ENCODE assay signal across 11 mouse cellular contexts in the genomic region with DNA sequence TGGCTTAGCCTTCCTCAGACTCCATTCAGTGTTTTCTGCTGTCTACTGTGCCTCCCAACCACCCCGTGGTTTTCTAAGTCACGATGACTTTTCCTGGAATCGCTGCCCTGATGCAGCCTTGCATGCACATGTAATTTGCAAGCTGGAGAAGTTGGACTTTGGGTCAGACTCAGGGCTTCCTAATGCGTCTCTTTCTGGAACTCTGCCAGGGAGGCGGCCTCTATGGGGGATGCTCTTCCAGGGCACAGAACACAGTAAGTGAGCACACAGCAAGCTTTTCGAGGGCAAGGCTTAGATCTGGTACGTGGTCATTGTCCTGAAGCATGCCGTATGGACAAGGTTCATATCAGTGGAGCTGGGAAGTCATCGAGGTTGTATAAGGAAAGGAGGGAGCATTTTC. TPM values are rescaled to one million over a fixed set of nuclear protein-coding genes. Genes with fewer than 3 reads are reported as not detected.
DNase-seq lines count a peak whose midpoint lies in the region; ATAC-seq and TF ChIP-seq lines count a peak whose summit lies in the region.
"Had no signal": no experiment of that assay in that cellular context is flagged by ENCODE, and none has a peak within 500 bp of the region (broad histone marks: within the 10 kb centered on the region; RNA-seq: fewer than 3 reads in every experiment).

No protein-coding gene starts in this region.

- no peak overlapping the region for H3K4me2 ChIP-seq in lung, embryonic 14.5 days
- H3K4me2 ChIP-seq in intestine, embryonic 15.5 days (replicated peaks), result no peak overlapping the region
- H3K4me2 ChIP-seq: limb, embryonic 12.5 days had no signal

- peak; percentile 68 to 69 for DNase-seq in cerebellum, postnatal 10 days
- DNase-seq in cerebellum, adult 9-11 months, result no peak
- DNase-seq in lung, embryonic 14.5 days, result peak; percentile 81
- DNase-seq in lung, adult 2 months, result no peak
- DNase-seq in kidney, postnatal 25 days, result peak; percentile 78 to 89
- no peak for DNase-seq in heart, adult 8-10 months (ENCODE audit: low spot score)

- H3K4me3 ChIP-seq in lung, embryonic 14.5 days (ENCODE audit: low read depth, low read length), result no peak overlapping the region
- no peak overlapping the region for H3K4me3 ChIP-seq in lung, adult 2 months (replicated peaks; ENCODE audit: extremely low read depth, low read depth, low read length)
- no peak overlapping the region for H3K4me3 ChIP-seq in intestine, embryonic 15.5 days (replicated peaks)
- H3K4me3 ChIP-seq: erythroblast, embryonic 14.5 days; heart, embryonic 10.5 days; limb, embryonic 12.5 days had no signal

- no peak for TF ChIP-seq POLR2A in lung, adult 2 months (IDR thresholded peaks at IDR 0.05; ENCODE audit: borderline replicate concordance, extremely low read depth, low read depth, low read length)

- 58% methylated on average over 9 of the region's 9 CpGs for WGBS in lung, embryonic 14.5 days
- WGBS in lung, adult 2 months, result 60% methylated on average over 9 of the region's 9 CpGs
- 51% methylated on average over 9 of the region's 9 CpGs for WGBS in intestine, embryonic 15.5 days

- peak; percentile 47 for ATAC-seq in lung, embryonic 14.5 days (ENCODE audit: insufficient read depth)
- ATAC-seq in intestine, embryonic 15.5 days, result peak; percentile 93
- ATAC-seq in cerebellum, adult (ENCODE audit: insufficient number of reproducible peaks, low FRiP score, low TSS enrichment), result no peak

- H3K27me3 ChIP-seq in lung, embryonic 14.5 days (ENCODE audit: insufficient read depth, low read length), result no peaks in the 10 kb centered on the region
- no peaks in the 10 kb centered on the region for H3K27me3 ChIP-seq in intestine, embryonic 15.5 days (replicated peaks)
- H3K27me3 ChIP-seq: limb, embryonic 12.5 days had no signal

- no peaks in the 10 kb centered on the region for H3K36me3 ChIP-seq in lung, embryonic 14.5 days (ENCODE audit: insufficient read depth)
- no peaks in the 10 kb centered on the region for H3K36me3 ChIP-seq in intestine, embryonic 15.5 days
- H3K36me3 ChIP-seq: heart, embryonic 10.5 days; limb, embryonic 12.5 days had no signal

- H3K4me1 ChIP-seq in lung, embryonic 14.5 days (ENCODE audit: insufficient read depth), result no peaks in the 10 kb centered on the region
- no peaks in the 10 kb centered on the region for H3K4me1 ChIP-seq in lung, adult 2 months (ENCODE audit: control insufficient read depth, insufficient read depth, low read length)
- H3K4me1 ChIP-seq in intestine, embryonic 15.5 days (replicated peaks), result no peaks in the 10 kb centered on the region
- H3K4me1 ChIP-seq: heart, embryonic 10.5 days; limb, embryonic 12.5 days had no signal

- no peak for TF ChIP-seq CTCF in lung, embryonic 14.5 days (IDR thresholded peaks at IDR 0.05; ENCODE audit: low read depth)
- no peak for TF ChIP-seq CTCF in lung, adult 2 months (IDR thresholded peaks at IDR 0.05; ENCODE audit: insufficient read depth, low read length)

- no peak overlapping the region for H3K27ac ChIP-seq in lung, embryonic 14.5 days (ENCODE audit: low read depth)
- no peak overlapping the region for H3K27ac ChIP-seq in intestine, embryonic 15.5 days
- H3K27ac ChIP-seq: heart, embryonic 10.5 days; limb, embryonic 12.5 days had no signal

- no peaks in the 10 kb centered on the region for H3K9me3 ChIP-seq in lung, embryonic 14.5 days (ENCODE audit: low read depth, low read length)
- H3K9me3 ChIP-seq in intestine, embryonic 15.5 days, result no peaks in the 10 kb centered on the region
- H3K9me3 ChIP-seq: heart, embryonic 10.5 days; limb, embryonic 12.5 days had no signal

- H3K9ac ChIP-seq in lung, embryonic 14.5 days, result no peak overlapping the region
- no peak overlapping the region for H3K9ac ChIP-seq in intestine, embryonic 15.5 days
- H3K9ac ChIP-seq: limb, embryonic 12.5 days had no signal

RNA-seq across cellular contexts. Expression of a gene that starts 10.9 kb away (rescaled TPM):
- 67.1 and 71.5 TPM in 2 replicates for polyA plus RNA-seq in lung, embryonic 14.5 days (2014; fragmentation: Nextera tagmentation; extraction: Ambion mirVana)
- 176 and 282 TPM in 2 replicates for polyA plus RNA-seq in lung, adult 2 months (2012; rRNA removed)
- 83.6 and 88.6 TPM in 2 replicates for polyA plus RNA-seq in intestine, embryonic 15.5 days (2015; fragmentation: Nextera tagmentation; extraction: Ambion mirVana)
- 10 to 100 TPM; 38.5 to 58.4 (median 49.5) TPM for total RNA-seq in heart, adult 8-10 months (2022)

Comparison
In these comparisons a context has a peak if more than half of its experiments do, and no peak if none do; other contexts are left out.
1. DNase-seq: peak in cerebellum, postnatal 10 days (2 of 2), lung, embryonic 14.5 days (single experiment) and kidney, postnatal 25 days (2 of 2); none in cerebellum, adult 9-11 months (single experiment), lung, adult 2 months (single experiment) and heart, adult 8-10 months (single experiment).